Mouse (Mus musculus): ENCODE data around the gene Sfrp2. TPM values are rescaled to one million over a fixed set of nuclear protein-coding genes. Genes with fewer than 3 reads are reported as not detected.

Sfrp2 gene
- total RNA-seq (2014; fragmentation: Nextera tagmentation) (not detected in 2 replicates), total RNA-seq (2017) (not detected in 2 replicates)

GRCm38 (mm10) chr3:83765871-83766725 is at the start of gene Sfrp2:
TSS of gene Sfrp2 (plus strand) at chr3:83766321.
- no peak for ATAC-seq (replicated peaks; ENCODE audit: low FRiP score, low TSS enrichment, poor library complexity, severe bottlenecking)

GRCm38 (mm10) chr3:83717643-83718231 is 48.4 kb upstream of the Sfrp2 start:
- ATAC-seq (replicated peaks; ENCODE audit: low FRiP score, low TSS enrichment, poor library complexity, severe bottlenecking), result no peak

- no peak for ATAC-seq (replicated peaks; ENCODE audit: low FRiP score, low TSS enrichment, poor library complexity, severe bottlenecking)
Observed at GRCm38 (mm10) chr3:83718662-83719061, 47.5 kb upstream of the Sfrp2 start.

- ATAC-seq (replicated peaks; ENCODE audit: low FRiP score, low TSS enrichment, poor library complexity, severe bottlenecking), result no peak
Observed at GRCm38 (mm10) chr3:83728223-83728622, 37.9 kb upstream of the Sfrp2 start.

GRCm38 (mm10) chr3:83728675-83729390 is 37.3 kb upstream of the Sfrp2 start:
- ATAC-seq (replicated peaks; ENCODE audit: low FRiP score, low TSS enrichment, poor library complexity, severe bottlenecking), result no peak

GRCm38 (mm10) chr3:83733985-83734384 is 32.1 kb upstream of the Sfrp2 start:
- ATAC-seq (replicated peaks; ENCODE audit: low FRiP score, low TSS enrichment, poor library complexity, severe bottlenecking), result no peak

- no peak for ATAC-seq (replicated peaks; ENCODE audit: low FRiP score, low TSS enrichment, poor library complexity, severe bottlenecking)
Observed at GRCm38 (mm10) chr3:83736980-83737379, 29.1 kb upstream of the Sfrp2 start.

GRCm38 (mm10) chr3:83740246-83740645 is 25.9 kb upstream of the Sfrp2 start:
- no peak for ATAC-seq (replicated peaks; ENCODE audit: low FRiP score, low TSS enrichment, poor library complexity, severe bottlenecking)

- no peak for ATAC-seq (replicated peaks; ENCODE audit: low FRiP score, low TSS enrichment, poor library complexity, severe bottlenecking)
Observed at GRCm38 (mm10) chr3:83747276-83747675, 18.8 kb upstream of the Sfrp2 start.

- no peak for ATAC-seq (replicated peaks; ENCODE audit: low FRiP score, low TSS enrichment, poor library complexity, severe bottlenecking)
Observed at GRCm38 (mm10) chr3:83747895-83748294, 18.2 kb upstream of the Sfrp2 start.

GRCm38 (mm10) chr3:83751625-83752024 is 14.5 kb upstream of the Sfrp2 start:
- ATAC-seq (replicated peaks; ENCODE audit: low FRiP score, low TSS enrichment, poor library complexity, severe bottlenecking), result no peak

GRCm38 (mm10) chr3:83752196-83752595 is 13.9 kb upstream of the Sfrp2 start:
- ATAC-seq (replicated peaks; ENCODE audit: low FRiP score, low TSS enrichment, poor library complexity, severe bottlenecking), result no peak

GRCm38 (mm10) chr3:83755043-83755635 is 11.0 kb upstream of the Sfrp2 start:
- no peak for ATAC-seq (replicated peaks; ENCODE audit: low FRiP score, low TSS enrichment, poor library complexity, severe bottlenecking)

- ATAC-seq (replicated peaks; ENCODE audit: low FRiP score, low TSS enrichment, poor library complexity, severe bottlenecking), result no peak
Observed at GRCm38 (mm10) chr3:83755666-83756065, 10.5 kb upstream of the Sfrp2 start.

- no peak for ATAC-seq (replicated peaks; ENCODE audit: low FRiP score, low TSS enrichment, poor library complexity, severe bottlenecking)
Observed at GRCm38 (mm10) chr3:83762361-83762760, 3.8 kb upstream of the Sfrp2 start.

- ATAC-seq (replicated peaks; ENCODE audit: low FRiP score, low TSS enrichment, poor library complexity, severe bottlenecking), result peak; percentile 86
Observed at GRCm38 (mm10) chr3:83763551-83764548, 2.3 kb upstream of the Sfrp2 start.

- ATAC-seq (replicated peaks; ENCODE audit: low FRiP score, low TSS enrichment, poor library complexity, severe bottlenecking), result no peak
Observed at GRCm38 (mm10) chr3:83766726-83767070, 577 bp downstream of the Sfrp2 start.

- ATAC-seq (replicated peaks; ENCODE audit: low FRiP score, low TSS enrichment, poor library complexity, severe bottlenecking), result no peak
Observed at GRCm38 (mm10) chr3:83767121-83767520, 1.0 kb downstream of the Sfrp2 start.
